Mouse (Mus musculus): ENCODE measurements around the gene Olfr1049.
"Not testable (repeated sequence)": the region's sequence is repeated elsewhere in the genome, so short reads cannot be mapped to it uniquely, and the experiment has no call there.

Olfr1049 gene

DNA sequence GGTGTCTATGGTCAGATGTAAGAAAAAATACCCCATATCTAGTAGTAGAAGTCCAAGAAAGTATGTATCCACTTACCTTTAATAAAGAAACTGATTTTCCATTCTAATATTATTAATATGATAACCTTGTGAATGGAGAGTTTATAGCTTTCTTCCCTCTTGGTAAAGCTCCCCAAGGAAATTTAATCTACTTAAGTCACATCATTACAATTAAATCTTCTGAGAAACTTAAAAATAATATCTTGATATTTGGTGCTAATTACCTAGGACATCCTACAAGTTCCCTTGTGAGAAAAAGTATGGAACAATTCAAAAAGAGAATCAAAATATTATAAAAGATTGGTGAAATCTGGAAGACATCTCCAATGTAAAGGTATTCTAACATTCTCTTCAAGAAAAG is at the start of gene Olfr1049:
TSS of gene Olfr1049 (minus strand) at position 101 of the 400 bp plus-strand sequence.
- DNase-seq (ENCODE audit: low spot score in 2 of 2) = not testable (repeated sequence)

DNA sequence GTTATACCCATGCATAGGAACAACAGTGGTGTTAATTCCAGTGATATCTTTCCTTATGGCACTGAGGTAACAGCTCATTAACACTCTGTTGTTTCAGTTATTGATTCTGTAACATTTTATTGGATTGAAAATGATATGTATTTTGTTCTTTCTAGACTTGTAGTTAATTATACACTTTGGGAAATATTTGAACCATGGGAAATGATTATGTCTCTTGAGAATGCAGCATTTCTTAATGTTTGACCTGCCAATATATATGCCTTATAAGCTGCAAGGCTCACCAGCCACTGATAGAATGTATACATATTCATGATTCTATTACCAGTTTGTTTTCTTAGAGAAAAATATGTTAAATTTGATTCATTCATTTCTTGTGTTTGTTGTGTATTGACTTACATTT is 34.0 kb upstream of the Olfr1049 start, which contains the start of gene Olfr1052:
TSS of gene Olfr1052 (plus strand) at position 301 of the 400 bp plus-strand sequence.
- no peak for DNase-seq (ENCODE audit: low spot score in 2 of 2)

DNA sequence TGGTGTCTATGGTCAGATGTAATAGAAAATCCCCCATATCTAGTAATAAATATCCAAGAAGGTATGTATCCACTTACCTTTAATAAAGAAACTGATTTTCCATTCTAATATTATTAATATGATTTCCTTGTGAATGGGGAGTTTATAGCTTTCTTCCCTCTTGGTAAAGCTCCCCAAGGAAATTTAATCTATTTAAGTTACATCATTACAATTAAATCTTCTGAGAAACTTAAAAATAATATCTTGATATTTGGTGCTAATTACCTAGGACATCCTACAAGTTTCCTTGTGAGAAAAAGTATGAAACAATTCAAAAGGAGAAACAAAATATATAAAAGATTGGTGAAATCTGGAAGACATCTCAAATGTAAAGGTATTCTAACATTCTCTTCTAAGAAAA is 20.9 kb upstream of the Olfr1049 start, which contains the start of gene Olfr1051:
TSS of gene Olfr1051 (minus strand) at position 101 of the 400 bp plus-strand sequence.
- DNase-seq (ENCODE audit: low spot score in 2 of 2) = not testable (repeated sequence)

DNA sequence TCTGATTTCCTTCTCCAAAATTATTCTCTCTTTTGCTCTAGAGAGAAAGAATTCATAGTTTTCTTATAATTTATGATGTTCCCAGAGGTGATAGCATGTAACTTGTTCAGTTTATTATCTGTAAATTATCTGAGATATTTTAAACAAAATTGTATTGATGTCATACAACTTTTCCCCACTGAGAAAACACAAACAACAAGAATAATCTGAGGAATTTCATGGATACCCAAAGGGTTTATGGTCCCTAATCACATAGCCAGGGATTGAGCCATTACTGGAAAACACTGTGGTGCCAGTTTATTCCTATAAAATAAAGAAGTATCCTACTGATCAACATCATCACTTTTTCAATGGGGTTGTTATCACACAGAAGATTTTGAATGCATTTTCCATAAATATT is 17.9 kb downstream of the Olfr1049 start, which contains the start of gene Olfr1048:
TSS of gene Olfr1048 (minus strand) at position 101 of the 400 bp plus-strand sequence.
- no peak for DNase-seq (ENCODE audit: low spot score in 2 of 2)

DNA sequence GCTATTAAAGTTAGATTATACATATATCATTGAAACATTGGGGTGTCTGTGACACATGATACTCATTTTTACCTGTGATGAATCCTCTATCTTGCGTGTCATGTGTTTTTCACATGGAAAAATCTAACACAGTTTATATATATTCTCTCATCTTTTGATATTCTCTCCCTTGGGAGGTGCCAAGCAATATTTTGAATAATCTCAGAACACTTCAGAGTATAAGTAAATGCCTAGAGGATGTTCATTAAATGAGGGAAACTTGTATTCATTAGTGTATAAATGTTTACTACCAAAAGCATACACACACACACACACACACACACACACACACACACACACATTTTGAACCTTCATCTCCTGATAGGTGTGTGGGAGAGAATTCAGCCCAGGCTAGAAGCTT is 26.8 kb downstream of the Olfr1049 start, which contains the start of gene Olfr1047:
TSS of gene Olfr1047 (minus strand) at position 101 of the 400 bp plus-strand sequence.
- DNase-seq (ENCODE audit: low spot score in 2 of 2) = no peak

DNA sequence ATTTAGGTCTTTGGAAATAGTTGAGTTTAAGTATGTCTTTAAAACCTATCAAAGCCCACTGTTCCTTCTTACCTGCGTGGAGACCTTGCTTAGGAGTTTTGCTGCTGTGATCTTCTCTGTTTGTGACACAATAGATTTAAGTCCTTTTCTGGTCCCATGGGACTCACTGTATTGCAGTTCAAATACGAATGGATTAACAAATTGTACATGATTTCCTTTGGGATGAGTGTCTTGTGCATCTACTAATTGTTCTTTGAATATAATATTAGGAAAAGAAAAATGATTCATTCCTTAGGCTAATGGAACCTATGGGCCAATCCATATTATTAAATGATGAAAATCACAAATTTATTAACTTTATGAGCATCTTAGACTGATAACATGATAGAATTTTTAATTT is 38.9 kb downstream of the Olfr1049 start, which contains the start of gene Olfr1046:
TSS of gene Olfr1046 (minus strand) at position 101 of the 400 bp plus-strand sequence.
- DNase-seq (ENCODE audit: low spot score in 2 of 2) = no peak
